Mouse (Mus musculus) intestine, postnatal 0 days (tissue): ENCODE data around the gene Ppp2r1b. TPM values are rescaled to one million over a fixed set of nuclear protein-coding genes. Genes with fewer than 3 reads are reported as not detected.

Experiments used
- ATAC-seq: fragments of 200-750 bp; cut with Nextera tagmentation; 2 replicates; pipeline ENCODE4 v1.8.0; 2017; ENCODE audit warnings: mild to moderate bottlenecking, moderate TSS enrichment, moderate library complexity
- H3K27ac ChIP-seq: fragments of 300-500 bp; sonication (generic); 2 replicates; pipeline ENCODE4 v1.5.1; 2014; ENCODE audit warnings: mild to moderate bottlenecking, low read depth, low read length, moderate library complexity
- H3K27me3 ChIP-seq: fragments of 300-500 bp; sonication (generic); replicated peaks from 2 replicates; pipeline ENCODE4 v1.6.1; 2014; ENCODE audit warnings: low read length, mixed read lengths; ENCODE audit not compliant: control insufficient read depth, insufficient read depth
- H3K36me3 ChIP-seq: fragments of 300-500 bp; sonication (generic); 2 replicates; pipeline ENCODE4 v1.6.1; 2014; ENCODE audit warnings: mild to moderate bottlenecking, moderate library complexity; ENCODE audit not compliant: control insufficient read depth, insufficient read depth
- H3K4me1 ChIP-seq: fragments of 300-500 bp; sonication (generic); replicated peaks from 2 replicates; pipeline ENCODE4 v1.6.1; 2014; ENCODE audit warnings: antibody characterized with exemption, low read length, mixed read lengths; ENCODE audit not compliant: control insufficient read depth, insufficient read depth
- H3K4me2 ChIP-seq: fragments of 300-500 bp; sonication (generic); replicated peaks from 2 replicates; pipeline ENCODE4 v1.6.1; 2014; ENCODE audit warnings: low read depth, mild to moderate bottlenecking, moderate library complexity
- H3K4me3 ChIP-seq: fragments of 300-500 bp; sonication (generic); 2 replicates; pipeline ENCODE4 v1.5.1; 2014; ENCODE audit warnings: low read depth, low read length
- H3K9ac ChIP-seq: fragments of 300-500 bp; sonication (generic); 2 replicates; pipeline ENCODE4 v1.6.1; 2014; ENCODE audit warnings: mild to moderate bottlenecking, low read depth, low read length
- H3K9me3 ChIP-seq: fragments of 300-500 bp; sonication (generic); 2 replicates; pipeline ENCODE4 v1.6.1; 2016; ENCODE audit warnings: mixed run types; ENCODE audit not compliant: control insufficient read depth
- CTCF ChIP-seq: sonication (generic); IDR thresholded peaks from 2 replicates; pipeline ENCODE4 v1.5.1; 2016; ENCODE audit warnings: low read depth, mild to moderate bottlenecking, control low read depth, antibody characterized with exemption, moderate library complexity
- WGBS: fragments of 180-500 bp; shearing (Covaris S2); extraction: QIAGEN DNeasy Blood & Tissue Kit; methylation state at CpG from one replicate; pipeline ENCODE4 v1.1.7; 2014; 5-methylcytosine and 5-hydroxymethylcytosine counted together
- polyA plus RNA-seq: library from polyadenylated mRNA; unstranded; fragments of >200 nt; fragmentation: Nextera tagmentation; extraction: Ambion mirVana; gene quantifications from 2 replicates; pipeline ENCODE4 v1.2.1, GENCODE M21; 2015

Ppp2r1b gene
- polyA plus RNA-seq, 1 experiment from 2014 or later = 20.0 TPM

- TF ChIP-seq CTCF = no peak
- no peaks in the 10 kb centered on the region for H3K27me3 ChIP-seq
- no peak overlapping the region for H3K4me2 ChIP-seq
- no peak for ATAC-seq
- no peaks in the 10 kb centered on the region for H3K9me3 ChIP-seq
- WGBS = 84% methylated on average over 6 of the region's 6 CpGs
- no peak overlapping the region for H3K9ac ChIP-seq
- no peak overlapping the region for H3K27ac ChIP-seq
- no peak overlapping the region for H3K4me3 ChIP-seq
- H3K36me3 ChIP-seq = peaks cover 31% of the 10 kb centered on the region
- no peaks in the 10 kb centered on the region for H3K4me1 ChIP-seq
Measured at GRCm38 (mm10) chr9:50818050-50818449, 27.1 kb upstream of the Ppp2r1b start.

DNA sequence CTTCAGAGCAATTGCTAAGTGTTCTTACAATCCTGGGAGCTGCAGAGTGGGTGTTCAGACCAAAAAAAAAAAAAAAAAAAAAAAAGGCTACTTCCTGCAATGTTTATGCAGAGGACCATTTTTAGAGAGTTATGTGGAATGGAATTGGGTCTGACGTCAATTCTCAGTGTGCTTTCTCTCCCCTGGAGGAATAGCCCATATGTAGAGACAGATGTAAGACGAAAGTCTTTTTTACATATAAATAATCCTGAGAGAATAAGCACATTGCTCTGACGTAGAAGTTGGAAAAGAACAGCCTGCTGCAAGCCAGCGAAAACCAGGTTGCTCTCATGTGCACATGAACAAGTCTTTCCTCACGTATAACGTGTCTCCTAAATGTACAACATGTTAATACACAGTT, 25.4 kb upstream of the Ppp2r1b start:
- H3K36me3 ChIP-seq = peaks cover 24% of the 10 kb centered on the region; the same call in 1 of the 2 replicates
- H3K27ac ChIP-seq = no peak overlapping the region
- H3K4me2 ChIP-seq = no peak overlapping the region
- H3K27me3 ChIP-seq = no peaks in the 10 kb centered on the region
- ATAC-seq = no peak
- H3K4me3 ChIP-seq = no peak overlapping the region
- H3K9me3 ChIP-seq = no peaks in the 10 kb centered on the region
- H3K9ac ChIP-seq = no peak overlapping the region
- TF ChIP-seq CTCF = no peak
- H3K4me1 ChIP-seq = no peaks in the 10 kb centered on the region
- WGBS = 82% methylated on average over 6 of the region's 6 CpGs

- no peak for TF ChIP-seq CTCF
- Histone ChIP-seq H3K4me3 (no peak overlapping the region), H3K9ac (no peak overlapping the region), H3K27ac (no peak overlapping the region), H3K9me3 (no peaks in the 10 kb centered on the region), H3K4me2 (no peak overlapping the region), H3K4me1 (no peaks in the 10 kb centered on the region), H3K36me3 (peaks cover 24% of the 10 kb centered on the region; the same call in 1 of the 2 replicates), H3K27me3 (no peaks in the 10 kb centered on the region)
- no peak for ATAC-seq
- 88% methylated on average over 5 of the region's 6 CpGs for WGBS
Measured at GRCm38 (mm10) chr9:50821651-50822050, 23.4 kb upstream of the Ppp2r1b start.

- WGBS = 98% methylated on average over 5 of the region's 5 CpGs
- H3K4me1 ChIP-seq = no peaks in the 10 kb centered on the region
- no peak overlapping the region for H3K27ac ChIP-seq
- ATAC-seq = no peak
- no peak overlapping the region for H3K4me3 ChIP-seq
- TF ChIP-seq CTCF = no peak
- H3K4me2 ChIP-seq = no peak overlapping the region
- peaks cover 24% of the 10 kb centered on the region; the same call in 1 of the 2 replicates for H3K36me3 ChIP-seq
- no peaks in the 10 kb centered on the region for H3K9me3 ChIP-seq
- no peak overlapping the region for H3K9ac ChIP-seq
- H3K27me3 ChIP-seq = no peaks in the 10 kb centered on the region
Measured at GRCm38 (mm10) chr9:50822216-50822615, 22.9 kb upstream of the Ppp2r1b start.

DNA sequence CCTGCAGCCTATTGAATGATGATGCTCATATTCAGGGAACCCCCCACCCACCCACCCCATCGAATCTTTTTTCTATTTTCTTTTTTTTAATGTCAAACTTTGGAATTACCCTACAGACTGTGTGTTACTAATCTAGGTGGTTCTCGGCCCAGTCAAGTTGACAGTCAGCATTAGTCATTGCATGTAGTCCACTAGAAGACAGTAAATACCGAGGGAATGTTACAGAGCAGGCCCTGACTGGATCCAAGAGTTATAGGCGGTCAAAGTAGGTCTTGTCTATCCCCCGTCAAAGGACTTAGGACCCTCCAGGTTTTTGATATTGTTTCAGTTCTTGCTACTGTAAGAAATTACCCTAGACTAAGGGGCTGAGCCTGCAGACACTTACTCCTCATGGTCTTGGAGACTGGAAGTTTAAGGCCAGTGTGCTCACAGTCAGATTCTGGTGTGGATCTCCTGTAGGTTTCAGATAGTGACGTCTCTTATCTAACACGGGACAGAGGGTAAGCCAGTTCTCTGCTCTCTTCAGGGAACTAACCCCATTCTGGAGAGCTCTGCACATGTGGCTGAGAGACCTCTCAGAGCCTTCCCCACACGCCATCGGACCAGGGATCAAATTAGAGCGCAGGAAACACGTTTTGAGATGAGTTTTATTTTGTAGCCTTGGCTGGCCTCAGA, 21.2 kb upstream of the Ppp2r1b start:
- Histone ChIP-seq H3K9me3 (no peaks in the 10 kb centered on the region), H3K4me3 (no peak overlapping the region), H3K9ac (no peak overlapping the region), H3K4me2 (no peak overlapping the region), H3K27ac (no peak overlapping the region), H3K36me3 (peaks cover 33% of the 10 kb centered on the region), H3K27me3 (no peaks in the 10 kb centered on the region), H3K4me1 (no peaks in the 10 kb centered on the region)
- ATAC-seq = no peak
- no peak for TF ChIP-seq CTCF
- 89% methylated on average over 11 of the region's 11 CpGs for WGBS

DNA sequence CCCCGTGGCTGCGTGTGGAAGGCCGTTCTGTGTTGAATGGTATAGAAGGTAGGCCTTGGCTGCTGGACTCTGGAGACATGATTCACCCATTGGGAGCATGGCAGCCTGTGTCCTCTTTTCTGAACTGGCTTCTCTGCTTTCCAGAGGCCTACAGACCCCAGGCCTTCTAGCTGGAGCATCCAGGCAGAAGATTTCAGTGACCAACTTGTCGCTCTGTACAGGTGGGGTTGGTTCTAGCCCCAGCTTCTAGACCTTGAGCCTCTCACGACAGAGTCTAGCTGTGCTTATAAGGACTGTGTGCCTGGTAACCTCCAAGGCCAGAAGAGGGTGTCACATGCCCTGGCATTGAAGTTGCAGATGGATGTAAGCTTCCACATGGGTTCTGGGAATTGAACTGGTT, 13.6 kb upstream of the Ppp2r1b start:
- no peak for TF ChIP-seq CTCF
- no peaks in the 10 kb centered on the region for H3K27me3 ChIP-seq
- no peak overlapping the region for H3K4me3 ChIP-seq
- ATAC-seq = no peak
- H3K36me3 ChIP-seq = peaks cover 21% of the 10 kb centered on the region
- H3K27ac ChIP-seq = no peak overlapping the region
- no peak overlapping the region for H3K9ac ChIP-seq
- no peaks in the 10 kb centered on the region for H3K4me1 ChIP-seq
- no peak overlapping the region for H3K4me2 ChIP-seq
- no peaks in the 10 kb centered on the region for H3K9me3 ChIP-seq
- WGBS = 89% methylated on average over 5 of the region's 5 CpGs
